Mouse (Mus musculus): ENCODE results near the gene Prdx3.

GRCm38 (mm10) chr19:60843324-60843723 is 31.0 kb downstream of the Prdx3 start:
- TF ChIP-seq CTCF (IDR thresholded peaks at IDR 0.05; ENCODE audit: extremely low read depth, insufficient read length, insufficient replicate concordance, low read depth, low read length), result no peak
- no peak for TF ChIP-seq POLR2A (IDR thresholded peaks at IDR 0.05; ENCODE audit: low read depth, low read length)

All from small intestine, adult 2 months (tissue).